Mouse (Mus musculus) lung, postnatal 10 days (tissue): ENCODE data around the gene Tfeb.
A peak's percentile ranks its signal among the peaks of the same experiment; 100 is the strongest.

Experiments
- DNase-seq: peaks from one replicate; pipeline ENCODE4 v3.0.0; 2021

The Tfeb gene

DNA sequence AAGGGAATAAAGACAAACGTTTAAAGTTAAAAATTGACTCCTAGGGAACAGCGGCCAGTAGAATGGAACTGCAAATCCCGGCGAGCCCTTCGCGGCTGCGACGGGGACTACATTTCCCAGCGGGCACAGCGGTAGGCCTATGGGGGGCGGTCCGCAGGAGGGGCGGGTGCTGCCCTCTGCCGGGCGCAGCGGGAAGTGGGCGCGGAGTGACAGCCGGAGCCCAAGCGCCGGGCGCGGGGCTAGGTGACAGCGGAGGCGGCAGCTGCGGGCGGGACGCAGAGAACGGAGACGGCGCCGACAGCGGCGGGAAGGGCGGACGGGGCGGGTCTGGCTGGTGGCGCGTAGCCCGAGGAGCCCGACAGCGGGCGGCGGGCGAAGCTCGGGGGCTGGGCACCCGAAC lies at the start of gene Tfeb:
TSS of gene Tfeb (plus strand) at position 175 of the 400 bp plus-strand sequence.
- DNase-seq = peak; percentile 98

DNA sequence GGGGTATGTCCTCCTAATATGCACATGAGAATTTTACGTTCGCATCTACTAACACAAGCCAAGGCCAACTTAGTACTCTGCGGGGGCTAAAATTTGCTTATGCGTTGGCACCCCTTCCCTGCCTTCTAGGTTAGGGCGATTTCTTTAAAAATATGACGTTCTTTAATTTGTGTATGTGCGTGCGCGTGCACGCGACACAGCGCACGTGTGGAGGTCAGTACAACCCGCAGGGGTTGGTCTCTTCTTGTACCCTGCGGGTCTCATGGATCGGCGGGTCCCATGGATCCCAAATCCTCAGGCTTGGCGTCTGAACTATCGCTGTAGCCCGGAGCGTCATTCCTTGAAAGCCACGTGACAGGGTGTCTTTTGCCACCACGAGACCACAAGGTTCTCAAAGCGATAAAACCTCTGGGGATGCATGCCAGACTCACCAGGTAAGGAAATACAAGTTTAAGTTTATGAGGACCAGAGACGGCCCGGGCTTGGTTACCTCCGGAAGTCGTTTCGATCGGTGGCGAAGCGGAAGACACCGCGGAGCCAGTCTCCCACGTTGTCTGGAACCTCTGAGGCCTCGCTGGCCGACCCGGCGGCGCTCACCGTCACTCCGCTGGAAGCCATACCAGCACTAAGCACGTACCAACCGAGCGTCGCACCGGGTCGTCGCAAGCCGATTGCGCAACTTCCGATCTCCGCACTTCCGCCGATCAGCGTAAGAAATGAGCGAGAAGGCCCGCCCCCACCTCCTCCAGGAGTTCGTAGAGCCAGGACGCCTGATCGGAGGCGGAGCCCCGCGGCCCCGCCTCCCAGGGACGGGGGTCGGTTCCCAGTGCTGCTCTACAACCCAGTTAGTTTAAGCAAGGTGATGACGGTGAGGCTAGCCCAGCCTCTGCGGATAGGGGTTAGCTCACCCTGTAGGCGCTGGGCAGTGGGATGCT lies 49.2 kb upstream of the Tfeb start:
- peak; percentile 97 for DNase-seq

DNA sequence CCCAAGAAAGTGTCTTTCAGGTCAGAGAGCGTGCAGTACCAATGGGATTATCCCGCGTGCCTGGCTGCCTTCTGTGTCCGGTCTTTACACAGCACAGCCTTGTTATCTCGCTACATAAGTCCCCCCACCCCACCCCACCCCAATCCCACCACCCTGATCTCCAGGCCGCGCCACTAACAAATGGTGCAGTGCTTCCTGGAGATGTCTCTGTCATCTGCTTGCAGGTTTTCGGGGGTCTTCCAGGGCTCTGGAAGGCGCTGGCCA lies 48.6 kb upstream of the Tfeb start, which contains the start of gene Tomm6:
TSS of gene Tomm6 (minus strand) at position 43 of the 264 bp plus-strand sequence.
- no peak for DNase-seq

DNA sequence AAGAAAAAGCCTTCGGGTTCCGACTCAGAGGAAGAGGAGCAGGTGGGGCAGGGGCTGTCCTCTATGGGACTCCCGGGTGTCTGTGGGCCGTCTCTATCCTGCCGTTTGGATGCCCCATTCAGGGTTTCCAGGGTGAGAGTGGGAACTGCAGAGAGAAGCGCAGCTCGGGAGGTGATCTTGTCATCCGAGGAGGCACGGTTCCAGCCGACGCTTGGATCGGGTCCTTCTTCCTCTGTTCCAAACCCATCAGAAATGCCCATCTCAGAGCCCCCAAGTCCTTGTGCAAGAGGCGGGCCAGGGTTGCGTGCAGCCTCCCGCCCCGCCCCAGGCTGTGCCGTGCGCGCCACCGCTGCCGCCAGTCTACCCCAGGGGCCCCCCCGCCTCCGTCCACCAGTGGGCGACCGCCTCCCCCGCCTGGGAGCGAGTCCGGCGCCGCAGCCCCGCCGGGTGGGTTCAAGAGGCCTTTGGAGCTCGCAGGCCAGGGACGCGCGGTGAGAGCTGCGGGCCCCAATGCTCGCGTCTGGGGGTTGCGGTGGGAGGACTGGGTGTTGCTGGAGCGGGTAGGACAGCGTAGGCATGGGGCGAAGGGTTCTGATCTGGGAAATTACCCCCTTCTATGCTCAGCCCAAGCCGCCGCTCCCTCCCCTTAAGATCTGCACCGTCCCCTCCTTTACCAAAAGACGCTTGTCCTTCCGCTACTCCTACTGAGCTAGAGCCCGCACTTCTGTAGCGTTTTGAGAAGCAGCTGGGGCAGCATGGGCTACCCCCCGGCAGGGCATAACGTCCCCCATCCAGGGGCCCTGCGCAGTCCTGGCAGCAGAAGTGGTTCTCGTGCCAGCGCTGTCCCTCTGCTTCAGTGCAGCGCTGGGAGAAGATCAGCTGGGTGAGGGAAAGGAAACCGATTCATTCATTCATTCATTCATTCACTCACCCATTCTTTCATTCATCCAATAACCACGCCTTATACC lies 47.9 kb upstream of the Tfeb start, which contains the start of gene Frs3:
TSS of gene Frs3 (plus strand) at position 423 of the 968 bp plus-strand sequence.
- DNase-seq = peak; percentile 86

DNA sequence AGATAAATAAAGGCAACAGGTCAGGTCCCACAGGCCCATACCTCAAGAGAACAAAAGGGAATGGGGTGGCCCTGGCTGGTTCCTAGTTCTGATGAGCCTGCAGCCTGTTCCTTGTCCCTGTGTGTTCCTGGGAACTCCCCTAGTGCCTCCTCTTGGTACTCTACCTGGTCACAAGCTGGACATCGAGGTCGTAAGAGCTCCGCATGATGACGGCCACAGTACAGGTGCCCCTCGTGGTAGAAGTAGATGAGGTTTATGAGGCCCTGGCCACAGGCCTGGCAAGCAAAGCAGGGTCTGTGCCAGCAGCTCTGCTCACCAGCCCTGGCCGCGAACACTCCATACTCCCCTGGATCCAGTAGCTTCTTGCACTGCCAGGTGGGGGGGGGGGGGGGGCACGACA lies 46.9 kb upstream of the Tfeb start:
- no peak for DNase-seq

DNA sequence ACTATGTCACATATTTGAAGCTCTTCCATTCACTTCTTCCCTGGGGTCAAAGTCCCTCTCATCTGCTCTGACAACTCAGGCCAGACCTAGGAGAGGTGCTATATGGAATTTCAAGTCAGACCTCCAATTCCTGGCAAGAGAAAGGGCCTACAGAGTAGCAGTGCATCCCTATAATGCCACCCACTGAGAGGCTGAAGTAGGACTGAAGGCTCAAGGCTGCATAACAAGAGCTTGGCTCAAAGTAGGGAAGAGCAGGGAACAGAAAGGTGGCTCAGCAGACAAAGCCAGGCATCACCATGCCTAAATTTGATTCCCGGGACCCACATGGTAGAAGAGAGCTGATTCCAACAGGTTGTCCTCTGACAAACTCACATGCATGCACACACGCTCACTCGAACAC lies 45.2 kb upstream of the Tfeb start:
- DNase-seq = no peak

DNA sequence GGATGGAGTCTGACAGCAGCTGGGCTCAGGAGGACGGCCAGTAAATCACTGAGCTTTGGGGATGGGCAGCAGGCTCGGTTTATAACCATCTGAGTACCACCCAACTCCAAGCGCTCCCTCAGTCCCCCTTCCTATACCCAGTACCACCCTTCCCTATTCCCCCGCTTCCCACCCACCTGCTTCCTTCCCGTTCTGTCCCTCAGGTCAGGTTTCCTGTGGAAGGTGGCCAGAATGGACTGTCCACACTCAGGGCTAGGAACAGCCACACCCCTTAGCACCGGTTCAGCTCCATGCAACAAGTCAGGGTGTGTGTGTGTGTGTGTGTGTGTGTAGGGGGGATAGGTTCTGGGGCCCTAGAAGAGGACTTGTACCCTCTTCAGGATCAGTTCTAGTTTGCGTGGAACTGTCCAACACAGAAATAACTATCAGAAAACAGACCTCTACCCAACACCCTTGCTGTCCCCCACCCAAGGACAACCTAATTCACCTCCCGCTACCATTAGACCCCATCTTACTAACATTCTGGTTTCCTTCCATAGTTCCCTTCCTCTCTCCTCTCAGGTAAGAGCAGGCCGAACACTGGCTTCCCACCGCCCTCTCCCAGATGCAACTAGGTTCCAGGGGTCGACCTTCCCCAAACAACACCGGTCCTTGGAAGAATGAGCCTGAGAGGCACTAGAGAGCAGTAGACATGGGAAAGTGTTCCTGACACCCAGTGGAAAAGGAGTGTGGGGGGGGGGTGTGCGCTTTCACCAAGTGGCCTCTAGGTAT lies 43.0 kb upstream of the Tfeb start:
- DNase-seq = peak; percentile 27

DNA sequence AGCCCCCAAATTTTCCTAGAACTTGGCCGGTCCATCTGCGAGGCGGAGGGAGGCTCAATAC lies 42.6 kb upstream of the Tfeb start, which contains the start of gene Gm21981:
TSS of gene Gm21981 (minus strand) at position 14 of the 61 bp plus-strand sequence.
- no peak for DNase-seq

DNA sequence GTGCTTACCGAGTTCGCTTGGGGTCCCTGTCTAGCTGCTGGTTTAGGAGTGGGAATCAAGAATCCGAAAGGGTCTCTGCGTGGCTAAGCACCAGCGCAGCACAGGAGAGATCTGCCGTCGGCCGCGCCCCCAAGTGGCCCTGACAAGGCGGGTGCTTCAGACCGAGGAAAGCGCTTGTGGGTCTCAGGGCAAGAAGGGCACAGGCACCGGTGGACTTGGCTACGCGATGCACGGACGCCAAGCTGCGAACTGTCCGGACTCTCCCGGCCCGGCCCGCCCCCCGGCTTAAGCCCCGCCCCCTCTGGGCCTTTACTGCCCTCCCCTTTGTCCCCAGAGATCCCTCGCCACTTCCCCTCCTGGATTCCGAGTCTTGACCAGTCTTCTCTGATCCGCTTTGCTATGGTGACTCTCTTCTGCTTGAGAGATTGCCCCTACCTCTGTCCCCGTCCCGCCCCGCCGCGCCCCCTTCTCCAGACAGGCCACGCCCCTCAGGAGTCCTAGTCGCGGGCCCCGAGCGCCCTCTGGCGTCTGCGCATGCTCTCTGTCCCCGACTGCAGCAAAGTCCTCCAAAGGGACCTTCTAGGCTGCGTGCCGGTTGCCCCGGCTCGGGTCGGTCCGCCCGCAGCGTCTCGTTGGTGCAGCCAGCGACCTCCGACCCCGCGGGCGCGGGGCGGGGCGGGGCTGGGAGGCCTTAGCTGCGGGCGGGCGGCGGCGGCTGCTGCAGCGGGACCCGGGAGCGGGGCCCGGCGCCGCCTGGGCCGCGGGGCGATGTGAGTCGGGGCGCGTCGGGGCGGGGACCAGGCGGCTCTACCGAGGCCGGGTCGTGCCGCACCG lies 42.1 kb upstream of the Tfeb start, which contains the start of gene Prickle4:
TSS of gene Prickle4 (minus strand) at position 234 of the 834 bp plus-strand sequence.
- peak; percentile 98 for DNase-seq

DNA sequence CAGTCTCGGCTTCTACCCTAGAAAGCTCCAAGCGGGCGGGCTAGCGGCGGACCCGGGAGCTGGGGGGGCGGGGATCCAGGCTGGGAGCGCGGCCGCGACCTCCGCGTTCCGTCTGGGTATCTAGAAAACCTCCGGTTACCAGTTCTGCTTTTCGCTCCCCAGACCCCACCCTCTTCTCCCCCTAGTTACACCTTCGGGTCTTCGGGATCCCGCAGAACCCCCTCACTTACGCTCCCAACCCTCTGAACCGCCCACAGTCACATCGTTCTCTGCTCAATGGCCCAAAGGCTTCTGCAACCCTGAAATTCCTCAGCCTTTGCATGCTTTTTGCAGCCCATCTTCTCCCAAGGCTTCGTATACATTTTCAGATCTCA lies 41.5 kb upstream of the Tfeb start:
- no peak for DNase-seq

DNA sequence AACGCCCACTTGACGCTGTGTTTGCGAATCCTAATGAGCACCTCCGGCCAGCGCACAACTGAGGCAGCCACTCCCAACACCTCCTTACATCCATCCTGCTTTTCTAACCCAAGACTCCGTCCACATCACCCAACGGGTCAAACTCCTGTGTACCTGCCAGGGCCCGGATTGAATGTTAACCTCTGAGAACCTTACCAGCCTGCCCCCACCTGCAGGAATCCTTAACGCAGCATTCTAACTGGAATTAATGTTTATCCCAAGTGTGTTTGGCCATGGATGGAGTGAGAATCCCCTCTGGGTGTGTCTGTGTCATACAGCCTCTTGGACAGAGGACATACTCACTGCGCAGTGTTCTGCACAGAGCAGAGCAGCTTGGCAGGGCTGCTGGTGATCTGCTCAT lies 38.7 kb upstream of the Tfeb start:
- no peak for DNase-seq

DNA sequence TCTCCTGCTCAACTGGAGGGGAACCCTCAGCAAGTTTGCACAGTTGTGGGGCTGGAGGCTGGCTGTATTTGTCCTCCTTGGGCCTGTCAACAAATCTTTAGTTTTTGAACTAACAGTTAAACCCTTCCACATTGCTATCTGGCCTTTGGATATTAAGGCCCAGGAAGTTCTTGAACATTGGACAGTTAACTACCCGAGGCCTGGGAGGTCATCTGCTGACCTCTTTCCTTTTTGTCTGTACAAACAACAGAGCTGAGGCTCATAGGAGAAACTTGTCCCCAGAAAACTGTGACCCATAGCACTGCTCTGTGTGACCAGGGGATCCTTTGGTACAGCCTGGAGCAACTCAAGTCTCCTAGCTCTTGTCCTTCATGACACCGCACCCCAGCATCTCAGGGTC lies 37.8 kb upstream of the Tfeb start:
- no peak for DNase-seq

DNA sequence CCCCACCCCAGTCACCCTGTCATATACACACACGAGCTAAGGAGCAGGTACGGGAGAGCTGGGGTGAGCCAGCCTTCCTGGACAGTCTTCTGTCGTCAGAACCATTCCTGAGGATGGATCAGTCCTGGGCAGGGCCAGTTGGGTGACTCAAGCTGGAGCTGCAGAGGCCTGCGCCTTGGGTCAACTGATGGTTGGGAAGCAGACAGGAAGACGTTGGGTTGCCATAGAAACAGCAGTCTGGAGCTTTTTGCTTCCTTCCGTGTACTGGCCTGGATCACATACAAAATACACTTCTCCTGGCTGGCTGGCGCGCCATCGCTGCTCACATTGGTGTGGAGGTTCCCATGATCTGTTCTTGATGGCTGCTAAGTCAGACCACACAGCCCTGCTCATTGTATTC lies 35.0 kb upstream of the Tfeb start:
- DNase-seq = no peak

DNA sequence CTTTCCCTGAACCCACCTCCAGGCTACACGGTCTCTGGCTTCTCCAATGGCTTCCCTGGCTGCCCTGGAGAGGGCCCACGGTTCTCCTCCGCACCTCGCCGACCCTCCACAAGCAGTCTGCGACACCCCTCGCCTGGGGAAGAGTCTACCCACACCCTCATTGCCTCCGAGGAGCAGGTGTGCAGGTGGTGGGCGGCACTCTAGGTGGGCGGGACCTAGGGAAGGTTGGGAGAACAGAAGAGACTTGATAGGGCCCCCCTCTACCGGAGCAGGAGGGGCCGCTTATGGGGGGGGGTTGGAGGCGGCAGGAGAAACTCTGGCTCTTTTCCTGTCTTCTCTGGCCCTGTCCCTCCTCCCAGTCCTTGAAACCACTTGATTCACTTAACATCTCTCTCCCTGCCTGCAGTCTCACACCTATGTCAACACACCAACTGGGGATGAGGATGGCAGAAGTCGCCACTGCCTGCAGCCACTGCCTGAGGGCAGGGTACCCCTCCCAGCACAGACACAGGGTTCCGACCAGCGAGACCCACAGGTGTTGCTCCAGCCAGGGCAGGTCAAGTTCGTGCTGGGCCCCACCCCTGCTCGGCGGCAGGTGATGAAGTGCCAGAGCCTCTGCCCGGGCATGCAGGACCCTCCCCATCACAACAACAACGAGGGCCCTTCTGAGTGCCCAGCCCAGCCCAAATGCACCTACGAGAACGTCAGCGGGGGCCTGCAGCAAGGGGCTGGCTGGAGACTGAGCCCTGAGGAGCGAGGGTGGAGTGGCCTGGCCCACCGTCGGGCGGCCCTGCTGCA lies 34.1 kb upstream of the Tfeb start:
- DNase-seq = peak; percentile 16

DNA sequence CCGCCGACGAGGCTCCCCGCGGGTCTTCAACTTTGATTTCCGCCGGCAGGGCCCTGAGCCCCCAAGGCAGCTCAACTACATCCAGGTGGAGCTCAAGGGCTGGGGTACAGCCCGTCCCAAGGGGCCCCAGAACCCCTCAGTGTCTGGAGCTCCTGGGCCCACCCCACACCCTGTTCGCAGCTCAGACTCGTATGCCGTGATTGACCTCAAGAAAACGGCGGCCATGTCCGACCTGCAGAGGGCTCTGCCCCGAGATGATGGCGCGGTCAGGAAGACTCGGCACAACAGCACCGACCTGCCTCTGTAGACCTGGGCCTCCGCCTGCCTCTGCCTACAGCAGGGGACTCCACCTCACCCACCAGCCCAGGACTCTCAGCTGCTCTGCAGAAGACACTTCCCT lies 33.3 kb upstream of the Tfeb start:
- no peak for DNase-seq

DNA sequence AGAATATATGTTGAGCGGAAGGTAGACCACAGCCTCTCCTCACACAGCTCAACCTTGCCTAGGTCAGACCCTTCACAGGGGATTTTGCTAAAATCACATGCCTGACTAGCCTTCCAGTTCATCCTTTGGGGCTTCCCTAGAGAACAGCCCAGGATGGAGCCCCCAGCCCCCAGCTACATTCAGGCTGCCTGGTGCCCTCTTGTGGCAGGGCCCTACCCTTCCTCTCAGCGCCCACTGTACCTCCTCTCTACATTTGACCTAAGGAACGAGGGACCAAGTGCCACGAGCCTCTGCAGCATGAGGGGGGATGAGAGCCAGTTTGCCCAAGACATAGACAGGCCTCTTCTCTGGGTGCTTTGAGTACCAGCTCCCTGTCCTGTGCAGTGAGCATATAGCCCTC lies 32.1 kb upstream of the Tfeb start:
- DNase-seq = no peak

DNA sequence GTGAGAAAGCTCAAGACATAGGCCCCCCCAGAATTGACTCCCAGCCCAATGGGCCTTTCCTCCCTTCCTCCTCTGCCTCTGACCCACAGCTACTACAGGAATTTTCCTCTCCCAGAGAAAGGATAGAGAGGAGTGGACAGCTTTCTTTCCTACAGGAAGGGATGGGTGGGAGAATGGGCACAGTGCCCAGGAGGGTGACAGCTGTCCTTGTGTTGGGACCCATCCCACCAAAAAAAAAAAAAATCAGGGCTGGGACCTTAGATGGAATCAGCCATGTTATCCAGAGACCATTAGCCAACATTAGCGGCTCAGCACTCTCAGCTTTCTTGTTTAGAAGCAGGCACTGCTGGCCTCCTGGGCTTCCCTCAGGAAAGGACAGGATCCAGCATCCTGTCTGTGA lies 30.6 kb upstream of the Tfeb start:
- peak; percentile 67 for DNase-seq

DNA sequence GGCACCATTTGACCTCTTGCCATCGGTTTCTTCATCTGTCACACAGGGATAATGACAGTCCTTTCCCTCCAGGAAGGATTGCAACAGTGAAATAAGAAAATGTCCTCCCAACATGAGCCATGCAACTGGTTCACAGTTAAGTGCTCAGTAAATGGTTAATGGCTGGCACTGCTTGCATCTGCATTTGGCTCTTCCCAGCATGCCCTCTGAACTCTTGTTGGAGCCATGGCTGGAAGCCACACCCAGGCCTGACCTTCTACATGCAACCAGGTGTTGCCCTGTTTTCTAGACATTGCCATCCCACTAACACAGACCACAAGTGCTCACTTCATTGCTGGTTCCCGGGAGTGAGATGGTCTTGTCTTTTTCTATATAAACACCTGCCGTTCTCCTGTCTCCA lies 28.9 kb upstream of the Tfeb start:
- no peak for DNase-seq

DNA sequence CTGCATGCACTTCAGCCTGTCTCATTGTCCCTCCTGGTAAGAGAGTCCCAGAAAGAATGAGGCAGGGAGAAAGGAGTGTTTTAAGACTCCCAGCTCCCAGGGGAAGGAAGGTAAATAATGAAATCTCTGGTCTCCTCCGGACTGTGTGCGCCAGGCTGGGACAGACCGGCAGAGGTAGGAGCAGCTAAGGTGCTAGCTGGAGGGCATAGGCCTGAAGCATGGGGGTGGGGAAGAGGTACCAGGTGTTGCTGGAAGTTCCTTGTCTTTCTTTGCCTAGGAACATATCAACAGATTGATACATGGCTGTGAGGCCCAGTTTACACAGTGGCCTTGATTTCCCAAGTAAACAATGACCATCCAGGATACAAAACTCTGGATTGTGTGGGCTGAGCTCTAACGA lies 27.9 kb upstream of the Tfeb start:
- DNase-seq = no peak

DNA sequence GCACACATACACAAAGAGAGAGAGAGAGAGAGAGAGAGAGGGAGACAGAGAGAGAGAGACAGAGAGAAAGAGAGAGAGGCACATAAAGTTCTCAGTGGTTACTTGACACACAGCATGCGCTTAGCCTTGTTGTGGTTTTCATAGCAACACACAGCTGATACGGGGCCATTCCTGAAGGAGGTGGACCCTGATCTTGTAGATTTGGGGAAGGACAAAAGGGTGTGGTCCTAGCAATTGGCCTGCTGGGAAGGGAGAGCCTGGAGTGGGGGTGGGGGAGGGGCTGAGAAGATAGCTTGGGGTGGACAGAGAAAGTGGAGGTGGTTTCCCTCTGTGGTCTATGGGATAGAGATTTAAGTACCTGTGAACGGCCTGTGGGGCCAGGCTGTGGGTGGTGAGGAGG lies 26.8 kb upstream of the Tfeb start:
- no peak for DNase-seq

DNA sequence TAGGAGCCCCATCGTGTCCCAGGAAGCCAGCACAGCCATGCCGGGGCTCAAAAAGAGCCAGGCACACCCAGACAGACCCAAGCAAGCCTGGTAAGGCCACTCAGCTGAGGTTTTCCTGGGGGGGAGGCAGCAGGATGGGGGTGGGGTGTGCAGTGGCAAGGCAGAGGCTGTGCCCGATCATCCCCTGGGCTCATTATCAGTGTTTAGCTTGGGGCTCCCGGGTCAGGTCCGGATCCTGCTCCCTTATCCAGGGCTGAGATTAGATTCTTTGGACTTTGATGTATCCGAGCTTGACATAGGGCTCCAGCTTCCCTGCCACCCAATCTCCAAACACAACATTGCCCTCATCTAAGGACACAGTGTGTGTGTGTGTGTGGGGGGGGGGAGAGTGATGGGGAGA lies 24.9 kb upstream of the Tfeb start:
- no peak for DNase-seq
